Mouse (Mus musculus) heart, embryonic 10.5 days (tissue): ENCODE data around the gene Gpld1. TPM values are rescaled to one million over a fixed set of nuclear protein-coding genes. Genes with fewer than 3 reads are reported as not detected.

Experiments
- DNase-seq: peaks from one replicate; pipeline ENCODE4 v3.0.0-alpha.2; 2017; ENCODE audit warnings: low spot score
- H3K27ac ChIP-seq: fragments of 300-500 bp; sonication (generic); 2 replicates; pipeline ENCODE4 v1.5.1; 2016; ENCODE audit warnings: mild to moderate bottlenecking
- H3K27me3 ChIP-seq: fragments of 300-500 bp; sonication (generic); 2 replicates; pipeline ENCODE4 v1.6.1; 2016; ENCODE audit warnings: mild to moderate bottlenecking; ENCODE audit not compliant: poor library complexity, insufficient read depth, severe bottlenecking
- H3K36me3 ChIP-seq: fragments of 300-500 bp; sonication (generic); 2 replicates; pipeline ENCODE4 v1.6.1; 2016; ENCODE audit warnings: mild to moderate bottlenecking, moderate library complexity
- H3K4me1 ChIP-seq: fragments of 300-500 bp; sonication (generic); 2 replicates; pipeline ENCODE4 v1.6.1; 2016; ENCODE audit warnings: mild to moderate bottlenecking
- H3K4me3 ChIP-seq: fragments of 300-500 bp; sonication (generic); 2 replicates; pipeline ENCODE4 v1.5.1; 2016; ENCODE audit warnings: mild to moderate bottlenecking, moderate library complexity
- H3K9me3 ChIP-seq: fragments of 300-500 bp; sonication (generic); 2 replicates; pipeline ENCODE4 v1.6.1; 2016; ENCODE audit warnings: mild to moderate bottlenecking, moderate library complexity
- WGBS: fragments of 180-500 bp; shearing (Covaris S2); methylation state at CpG from one replicate; pipeline ENCODE4 v1.1.7; 2016; 5-methylcytosine and 5-hydroxymethylcytosine counted together
- polyA plus RNA-seq: library from polyadenylated mRNA; unstranded; fragments of >200 nt; fragmentation: Nextera tagmentation; extraction: Ambion mirVana; gene quantifications from 2 replicates; pipeline ENCODE4 v1.2.1, GENCODE M21; 2016

Gene Gpld1
- polyA plus RNA-seq, 1 experiment from 2014 or later, result 0.33 TPM

GRCm38 (mm10) chr13:24989006-24989405 lies 46.1 kb downstream of the Gpld1 start:
- H3K4me3 ChIP-seq, result no peak overlapping the region
- no peaks in the 10 kb centered on the region for H3K27me3 ChIP-seq
- H3K4me1 ChIP-seq, result no peaks in the 10 kb centered on the region
- peaks cover 35% of the 10 kb centered on the region for H3K36me3 ChIP-seq
- H3K9me3 ChIP-seq, result no peaks in the 10 kb centered on the region
- no peak overlapping the region for H3K27ac ChIP-seq
- WGBS, result 83% methylated on average over 6 of the region's 6 CpGs
- no peak for DNase-seq

- WGBS, result 44% methylated on average over 2 of the region's 2 CpGs
- Histone ChIP-seq H3K4me3 (no peak overlapping the region), H3K27ac (no peak overlapping the region), H3K27me3 (no peaks in the 10 kb centered on the region), H3K36me3 (peaks cover 76% of the 10 kb centered on the region), H3K4me1 (no peaks in the 10 kb centered on the region), H3K9me3 (no peaks in the 10 kb centered on the region)
- DNase-seq, result no peak
Measured at GRCm38 (mm10) chr13:24993160-24993559, 50.2 kb downstream of the Gpld1 start.

- Histone ChIP-seq H3K36me3 (peaks cover 81% of the 10 kb centered on the region), H3K27me3 (no peaks in the 10 kb centered on the region), H3K4me3 (no peak overlapping the region), H3K27ac (no peak overlapping the region), H3K9me3 (no peaks in the 10 kb centered on the region), H3K4me1 (no peaks in the 10 kb centered on the region)
- WGBS, result 80% methylated on average over 2 of the region's 2 CpGs
- no peak for DNase-seq
Measured at GRCm38 (mm10) chr13:24999538-24999937, 56.6 kb downstream of the Gpld1 start.

GRCm38 (mm10) chr13:25002965-25003364 lies 60.0 kb downstream of the Gpld1 start:
- H3K4me3 ChIP-seq, result no peak overlapping the region
- no peak for DNase-seq
- no peak overlapping the region for H3K27ac ChIP-seq
- H3K9me3 ChIP-seq, result no peaks in the 10 kb centered on the region
- H3K4me1 ChIP-seq, result no peaks in the 10 kb centered on the region
- H3K36me3 ChIP-seq, result peaks cover 62% of the 10 kb centered on the region
- H3K27me3 ChIP-seq, result no peaks in the 10 kb centered on the region

GRCm38 (mm10) chr13:25007115-25007514 lies 64.2 kb downstream of the Gpld1 start:
- Histone ChIP-seq H3K36me3 (peaks cover 30% of the 10 kb centered on the region), H3K9me3 (no peaks in the 10 kb centered on the region), H3K4me1 (no peaks in the 10 kb centered on the region), H3K27me3 (no peaks in the 10 kb centered on the region), H3K27ac (no peak overlapping the region), H3K4me3 (no peak overlapping the region)
- DNase-seq, result peak; percentile 63
- WGBS, result 88% methylated on average over 8 of the region's 8 CpGs

GRCm38 (mm10) chr13:25018316-25018715 lies 75.4 kb downstream of the Gpld1 start:
- Histone ChIP-seq H3K27me3 (no peaks in the 10 kb centered on the region), H3K4me3 (no peak overlapping the region), H3K4me1 (peaks cover 11% of the 10 kb centered on the region), H3K36me3 (peaks cover 8% of the 10 kb centered on the region; the same call in 1 of the 2 replicates), H3K9me3 (no peaks in the 10 kb centered on the region), H3K27ac (no peak overlapping the region)
- DNase-seq, result peak; percentile 69
- WGBS, result 91% methylated on average over 9 of the region's 9 CpGs

GRCm38 (mm10) chr13:25019793-25020539 lies 77.0 kb downstream of the Gpld1 start, which contains the start of gene Mrs2:
Mrs2 (minus strand) TSS chr13:25020379.
- Histone ChIP-seq H3K4me1 (peaks cover 11% of the 10 kb centered on the region), H3K27ac (peak within 1 kb of the TSS; percentile 95), H3K9me3 (no peaks in the 10 kb centered on the region), H3K36me3 (peaks cover 8% of the 10 kb centered on the region; the same call in 1 of the 2 replicates), H3K4me3 (peak within 1 kb of the TSS; percentile 76), H3K27me3 (no peaks in the 10 kb centered on the region)
- WGBS, result 1% methylated on average over 84 of the region's 84 CpGs
- peak; percentile 95 for DNase-seq

- peaks cover 8% of the 10 kb centered on the region; the same call in 1 of the 2 replicates for H3K36me3 ChIP-seq
- H3K27me3 ChIP-seq, result no peaks in the 10 kb centered on the region
- no peaks in the 10 kb centered on the region for H3K9me3 ChIP-seq
- 42% methylated on average over 4 of the region's 4 CpGs for WGBS
- peak overlapping the region; percentile 95 for H3K27ac ChIP-seq
- peaks cover 11% of the 10 kb centered on the region for H3K4me1 ChIP-seq
- DNase-seq, result no peak
- peak overlapping the region; percentile 76 for H3K4me3 ChIP-seq
Measured at GRCm38 (mm10) chr13:25020540-25020892, 77.6 kb downstream of the Gpld1 start.

GRCm38 (mm10) chr13:25022386-25022785 lies 79.4 kb downstream of the Gpld1 start:
- peak; percentile 47 for DNase-seq
- Histone ChIP-seq H3K9me3 (no peaks in the 10 kb centered on the region), H3K4me1 (peaks cover 11% of the 10 kb centered on the region), H3K4me3 (no peak overlapping the region), H3K27ac (no peak overlapping the region), H3K27me3 (no peaks in the 10 kb centered on the region), H3K36me3 (peaks cover 8% of the 10 kb centered on the region; the same call in 1 of the 2 replicates)
- WGBS, result 63% methylated on average over 4 of the region's 4 CpGs

- WGBS, result 71% methylated on average over 3 of the region's 3 CpGs
- Histone ChIP-seq H3K36me3 (0 out of 2 replicates have a peak, but pooled peaks cover 2% of the 10 kb centered on the region), H3K27ac (no peak overlapping the region), H3K4me3 (no peak overlapping the region), H3K27me3 (no peaks in the 10 kb centered on the region), H3K9me3 (no peaks in the 10 kb centered on the region), H3K4me1 (peaks cover 11% of the 10 kb centered on the region)
- DNase-seq, result peak; percentile 54
Measured at GRCm38 (mm10) chr13:25023129-25023528, 80.2 kb downstream of the Gpld1 start.

GRCm38 (mm10) chr13:25024655-25025054 lies 81.7 kb downstream of the Gpld1 start:
- Histone ChIP-seq H3K4me1 (no peaks in the 10 kb centered on the region), H3K4me3 (no peak overlapping the region), H3K9me3 (no peaks in the 10 kb centered on the region), H3K36me3 (no peaks in the 10 kb centered on the region), H3K27ac (no peak overlapping the region), H3K27me3 (no peaks in the 10 kb centered on the region)
- WGBS, result 22% methylated on average over 2 of the region's 2 CpGs
- DNase-seq, result peak; percentile 30

GRCm38 (mm10) chr13:25026409-25027113 lies 83.6 kb downstream of the Gpld1 start:
- DNase-seq, result peak; percentile 58
- 85% methylated on average over 6 of the region's 6 CpGs for WGBS

GRCm38 (mm10) chr13:25027114-25027425 lies 84.1 kb downstream of the Gpld1 start:
- 72% methylated on average over 3 of the region's 3 CpGs for WGBS
- H3K4me3 ChIP-seq, result no peak overlapping the region
- no peaks in the 10 kb centered on the region for H3K36me3 ChIP-seq
- H3K27me3 ChIP-seq, result no peaks in the 10 kb centered on the region
- H3K9me3 ChIP-seq, result no peaks in the 10 kb centered on the region
- H3K4me1 ChIP-seq, result no peaks in the 10 kb centered on the region
- DNase-seq, result no peak
- no peak overlapping the region for H3K27ac ChIP-seq

More at GRCm38 (mm10) chr13:25026409-25027113, 83.6 kb downstream of the Gpld1 start:
- Histone ChIP-seq H3K36me3 (no peaks in the 10 kb centered on the region), H3K9me3 (no peaks in the 10 kb centered on the region), H3K27me3 (no peaks in the 10 kb centered on the region), H3K4me3 (no peak overlapping the region), H3K4me1 (no peaks in the 10 kb centered on the region), H3K27ac (no peak overlapping the region)
